Mouse (Mus musculus): ENCODE data around the gene Ccm2. TPM values are rescaled to one million over a fixed set of nuclear protein-coding genes. Genes with fewer than 3 reads are reported as not detected.

Ccm2 gene
- polyA plus RNA-seq, 1 experiment from 2014 or later = 33.9 TPM

- Histone ChIP-seq H3K36me3 (replicated peaks; ENCODE audit: insufficient read depth, low read length) (no peaks in the 10 kb centered on the region), H3K4me3 (ENCODE audit: low read depth, low read length) (no peak overlapping the region), H3K9ac (replicated peaks) (no peak overlapping the region; the same call in 1 of the 2 replicates), H3K27ac (ENCODE audit: low read depth) (peak overlapping the region; percentile 98; the same call in 1 of the 2 replicates), H3K27me3 (ENCODE audit: insufficient read depth, low read length) (no peaks in the 10 kb centered on the region), H3K4me1 (ENCODE audit: insufficient read depth) (peaks cover 18% of the 10 kb centered on the region; the same call in 1 of the 2 replicates), H3K9me3 (ENCODE audit: low read length) (no peaks in the 10 kb centered on the region), H3K4me2 (ENCODE audit: low read depth, low read length) (peak overlapping the region; percentile 92)
- no peak for DNase-seq
- no peak for ATAC-seq
- 87% methylated on average over 4 of the region's 4 CpGs for WGBS (ENCODE audit: insufficient replicate concordance)
- no peak for TF ChIP-seq CTCF (IDR thresholded peaks at IDR 0.05; ENCODE audit: low read depth)
- TF ChIP-seq EP300 (IDR thresholded peaks at IDR 0.05; ENCODE audit: low read depth) = no peak
Observed at GRCm38 (mm10) chr11:6545186-6545856, 1.4 kb upstream of the Ccm2 start.

- H3K27ac ChIP-seq (ENCODE audit: low read depth) = peak overlapping the region; percentile 98
- H3K4me2 ChIP-seq (ENCODE audit: low read depth, low read length) = peak overlapping the region; percentile 92
- H3K36me3 ChIP-seq (replicated peaks; ENCODE audit: insufficient read depth, low read length) = 0 out of 2 replicates have a peak, but pooled peaks cover 3% of the 10 kb centered on the region
- H3K9me3 ChIP-seq (ENCODE audit: low read length) = no peaks in the 10 kb centered on the region
- 41% methylated on average over 3 of the region's 3 CpGs for WGBS (ENCODE audit: insufficient replicate concordance)
- no peaks in the 10 kb centered on the region for H3K27me3 ChIP-seq (ENCODE audit: insufficient read depth, low read length)
- peak overlapping the region; percentile 91 for H3K4me3 ChIP-seq (ENCODE audit: low read depth, low read length)
- DNase-seq (no peak), ATAC-seq (no peak)
- no peak for TF ChIP-seq CTCF (IDR thresholded peaks at IDR 0.05; ENCODE audit: low read depth)
- no peak for TF ChIP-seq EP300 (IDR thresholded peaks at IDR 0.05; ENCODE audit: low read depth)
- H3K4me1 ChIP-seq (ENCODE audit: insufficient read depth) = peaks cover 18% of the 10 kb centered on the region; the same call in 1 of the 2 replicates
- H3K9ac ChIP-seq (replicated peaks) = peak overlapping the region; percentile 96
Observed at GRCm38 (mm10) chr11:6545857-6546192, 862 bp upstream of the Ccm2 start.

GRCm38 (mm10) chr11:6547037-6547680 lies 472 bp downstream of the Ccm2 start:
- peak; percentile 52 for ATAC-seq
- H3K4me3 ChIP-seq (ENCODE audit: low read depth, low read length) = peak overlapping the region; percentile 91
- H3K4me1 ChIP-seq (ENCODE audit: insufficient read depth) = peaks cover 18% of the 10 kb centered on the region; the same call in 1 of the 2 replicates
- DNase-seq = peak; percentile 80
- H3K9ac ChIP-seq (replicated peaks) = peak overlapping the region; percentile 96
- peak overlapping the region; percentile 98 for H3K27ac ChIP-seq (ENCODE audit: low read depth)
- under 1% methylated on average over 21 of the region's 41 CpGs for WGBS (ENCODE audit: insufficient replicate concordance)
- H3K27me3 ChIP-seq (ENCODE audit: insufficient read depth, low read length) = no peaks in the 10 kb centered on the region
- H3K4me2 ChIP-seq (ENCODE audit: low read depth, low read length) = peak overlapping the region; percentile 92
- peaks cover 6% of the 10 kb centered on the region for H3K36me3 ChIP-seq (replicated peaks; ENCODE audit: insufficient read depth, low read length)
- H3K9me3 ChIP-seq (ENCODE audit: low read length) = no peaks in the 10 kb centered on the region
- TF ChIP-seq CTCF (IDR thresholded peaks at IDR 0.05; ENCODE audit: low read depth) (peak; percentile 1; the same call in 1 of the 2 replicates), EP300 (IDR thresholded peaks at IDR 0.05; ENCODE audit: low read depth) (no peak)

- no peak for ATAC-seq
- Histone ChIP-seq H3K4me3 (ENCODE audit: low read depth, low read length) (peak overlapping the region; percentile 91), H3K36me3 (replicated peaks; ENCODE audit: insufficient read depth, low read length) (peaks cover 9% of the 10 kb centered on the region), H3K9ac (replicated peaks) (peak overlapping the region; percentile 96), H3K27ac (ENCODE audit: low read depth) (peak overlapping the region; percentile 98), H3K9me3 (ENCODE audit: low read length) (no peaks in the 10 kb centered on the region), H3K27me3 (ENCODE audit: insufficient read depth, low read length) (no peaks in the 10 kb centered on the region), H3K4me1 (ENCODE audit: insufficient read depth) (peaks cover 18% of the 10 kb centered on the region; the same call in 1 of the 2 replicates), H3K4me2 (ENCODE audit: low read depth, low read length) (peak overlapping the region; percentile 92)
- 20% methylated on average over 6 of the region's 6 CpGs for WGBS (ENCODE audit: insufficient replicate concordance)
- TF ChIP-seq EP300 (IDR thresholded peaks at IDR 0.05; ENCODE audit: low read depth) (no peak), CTCF (IDR thresholded peaks at IDR 0.05; ENCODE audit: low read depth) (no peak)
- no peak for DNase-seq
Observed at GRCm38 (mm10) chr11:6547696-6548325, 1.1 kb downstream of the Ccm2 start.

- no peaks in the 10 kb centered on the region for H3K27me3 ChIP-seq (ENCODE audit: insufficient read depth, low read length)
- TF ChIP-seq CTCF (IDR thresholded peaks at IDR 0.05; ENCODE audit: low read depth) (no peak), EP300 (IDR thresholded peaks at IDR 0.05; ENCODE audit: low read depth) (no peak)
- ATAC-seq (no peak), DNase-seq (no peak)
- no peak overlapping the region for H3K9ac ChIP-seq (replicated peaks)
- H3K36me3 ChIP-seq (replicated peaks; ENCODE audit: insufficient read depth, low read length) = peaks cover 9% of the 10 kb centered on the region
- H3K9me3 ChIP-seq (ENCODE audit: low read length) = no peaks in the 10 kb centered on the region
- H3K4me1 ChIP-seq (ENCODE audit: insufficient read depth) = peaks cover 20% of the 10 kb centered on the region
- H3K27ac ChIP-seq (ENCODE audit: low read depth) = no peak overlapping the region
- WGBS (ENCODE audit: insufficient replicate concordance) = 87% methylated on average over 2 of the region's 2 CpGs
- H3K4me3 ChIP-seq (ENCODE audit: low read depth, low read length) = no peak overlapping the region
- H3K4me2 ChIP-seq (ENCODE audit: low read depth, low read length) = no peak overlapping the region
Observed at GRCm38 (mm10) chr11:6549770-6550169, 3.1 kb downstream of the Ccm2 start.

- H3K36me3 ChIP-seq (replicated peaks; ENCODE audit: insufficient read depth, low read length) = peaks cover 9% of the 10 kb centered on the region
- H3K4me3 ChIP-seq (ENCODE audit: low read depth, low read length) = no peak overlapping the region
- 86% methylated on average over 3 of the region's 3 CpGs for WGBS (ENCODE audit: insufficient replicate concordance)
- TF ChIP-seq CTCF (IDR thresholded peaks at IDR 0.05; ENCODE audit: low read depth) = no peak
- TF ChIP-seq EP300 (IDR thresholded peaks at IDR 0.05; ENCODE audit: low read depth) = no peak
- H3K9ac ChIP-seq (replicated peaks) = no peak overlapping the region
- H3K27me3 ChIP-seq (ENCODE audit: insufficient read depth, low read length) = no peaks in the 10 kb centered on the region
- ATAC-seq = no peak
- peaks cover 23% of the 10 kb centered on the region for H3K4me1 ChIP-seq (ENCODE audit: insufficient read depth)
- no peak overlapping the region for H3K4me2 ChIP-seq (ENCODE audit: low read depth, low read length)
- H3K9me3 ChIP-seq (ENCODE audit: low read length) = no peaks in the 10 kb centered on the region
- no peak overlapping the region for H3K27ac ChIP-seq (ENCODE audit: low read depth)
- no peak for DNase-seq
Observed at GRCm38 (mm10) chr11:6550201-6550600, 3.5 kb downstream of the Ccm2 start.
